Mouse (Mus musculus): ENCODE measurements around the gene Ttc39a.

The Ttc39a gene

GRCm38 (mm10) chr4:109420138-109420795 lies 13.8 kb downstream of the Ttc39a start:
- DNase-seq (ENCODE audit: inconsistent ontology term) = no peak

- no peak for DNase-seq (ENCODE audit: inconsistent ontology term)
These were observed 15.2 kb downstream of the Ttc39a start for GRCm38 (mm10) chr4:109421608-109422007.

GRCm38 (mm10) chr4:109422436-109422835 lies 16.0 kb downstream of the Ttc39a start:
- DNase-seq (ENCODE audit: inconsistent ontology term) = no peak

GRCm38 (mm10) chr4:109423438-109423837 lies 17.0 kb downstream of the Ttc39a start:
- DNase-seq (ENCODE audit: inconsistent ontology term) = no peak

- DNase-seq (ENCODE audit: inconsistent ontology term) = no peak
These were observed 20.6 kb downstream of the Ttc39a start for GRCm38 (mm10) chr4:109427058-109427457.

GRCm38 (mm10) chr4:109430250-109430649 lies 23.8 kb downstream of the Ttc39a start:
- no peak for DNase-seq (ENCODE audit: inconsistent ontology term)

- DNase-seq (ENCODE audit: inconsistent ontology term) = peak; percentile 56
These were observed 24.4 kb downstream of the Ttc39a start for GRCm38 (mm10) chr4:109430854-109431253.

- no peak for DNase-seq (ENCODE audit: inconsistent ontology term)
These were observed 26.4 kb downstream of the Ttc39a start for GRCm38 (mm10) chr4:109432668-109433375.

- peak; percentile 75 for DNase-seq (ENCODE audit: inconsistent ontology term)
These were observed 27.2 kb downstream of the Ttc39a start for GRCm38 (mm10) chr4:109433641-109434040.

GRCm38 (mm10) chr4:109434256-109434655 lies 27.8 kb downstream of the Ttc39a start:
- no peak for DNase-seq (ENCODE audit: inconsistent ontology term)

- DNase-seq (ENCODE audit: inconsistent ontology term) = no peak
These were observed 31.8 kb downstream of the Ttc39a start for GRCm38 (mm10) chr4:109437913-109438878.

- no peak for DNase-seq (ENCODE audit: inconsistent ontology term)
These were observed 32.7 kb downstream of the Ttc39a start for GRCm38 (mm10) chr4:109439101-109439500.

- DNase-seq (ENCODE audit: inconsistent ontology term) = no peak
These were observed 33.4 kb downstream of the Ttc39a start for GRCm38 (mm10) chr4:109439825-109440248.

GRCm38 (mm10) chr4:109440381-109440780 lies 34.0 kb downstream of the Ttc39a start:
- no peak for DNase-seq (ENCODE audit: inconsistent ontology term)

GRCm38 (mm10) chr4:109441000-109441399 lies 34.6 kb downstream of the Ttc39a start:
- no peak for DNase-seq (ENCODE audit: inconsistent ontology term)

GRCm38 (mm10) chr4:109442126-109442525 lies 35.7 kb downstream of the Ttc39a start:
- no peak for DNase-seq (ENCODE audit: inconsistent ontology term)

- no peak for DNase-seq (ENCODE audit: inconsistent ontology term)
These were observed 36.2 kb downstream of the Ttc39a start for GRCm38 (mm10) chr4:109442649-109443048.

- DNase-seq (ENCODE audit: inconsistent ontology term) = peak; percentile 71
These were observed 38.0 kb downstream of the Ttc39a start for GRCm38 (mm10) chr4:109444471-109444870.

GRCm38 (mm10) chr4:109444951-109445350 lies 38.5 kb downstream of the Ttc39a start:
- DNase-seq (ENCODE audit: inconsistent ontology term) = no peak

- no peak for DNase-seq (ENCODE audit: inconsistent ontology term)
These were observed 39.0 kb downstream of the Ttc39a start for GRCm38 (mm10) chr4:109445397-109445796.

GRCm38 (mm10) chr4:109445956-109446355 lies 39.5 kb downstream of the Ttc39a start:
- DNase-seq (ENCODE audit: inconsistent ontology term) = no peak

GRCm38 (mm10) chr4:109448531-109448930 lies 42.1 kb downstream of the Ttc39a start:
- DNase-seq (ENCODE audit: inconsistent ontology term) = no peak

Measured in Muller cell, postnatal 12 days (primary cell).